Mouse (Mus musculus) B cell, adult 67 days (primary cell): ENCODE data around the gene Clec4a1. TPM values are rescaled to one million over a fixed set of nuclear protein-coding genes. Genes with fewer than 3 reads are reported as not detected.

Experiments used
- total RNA-seq, 2 experiments: library from RNA; stranded (reverse); gene quantifications; 4 replicates each; pipeline ENCODE4 v1.2.4; 2023

Clec4a1 gene
- total RNA-seq = 1 to 10 TPM in 1 of 2 experiments, under 1 TPM in 1; 0.36 to 1.2 TPM

GRCm38 (mm10) chr6:122921451-122921850 is at the start of gene Clec4a1:
Gene Clec4a1 (plus strand): TSS chr6:122921848.

GRCm38 (mm10) chr6:122873871-122874719 is 47.6 kb upstream of the Clec4a1 start, which contains the start of gene Necap1:
Gene Necap1 (plus strand): TSS chr6:122874474.

GRCm38 (mm10) chr6:122952401-122952800 is 30.8 kb downstream of the Clec4a1 start, which contains the start of gene Clec4a3:
Gene Clec4a3 (plus strand): TSS chr6:122952515.

Other genes starting within 250 kb of the Clec4a1 start
- not detected for gene Nanog, start 214.4 kb upstream of the Clec4a1 start, total RNA-seq
- 10 to 100 TPM; 45.1 to 58.4 TPM for gene Slc2a3, start 120.2 kb upstream of the Clec4a1 start, total RNA-seq
- gene Foxj2, start 101.9 kb upstream of the Clec4a1 start, total RNA-seq = 10 to 100 TPM; 55.9 to 59.4 TPM
- gene C3ar1, start 65.7 kb upstream of the Clec4a1 start, total RNA-seq = under 1 TPM in 1 of 2 experiments, not detected in 1; 0.17 TPM
- 100 to 1,000 TPM in 1 of 2 experiments, 10 to 100 TPM in 1; 92.3 to 100 TPM for gene Necap1, start 47.4 kb upstream of the Clec4a1 start, total RNA-seq
- 1 to 10 TPM; 5.5 to 9.7 TPM for gene Clec4a3, start 30.7 kb downstream of the Clec4a1 start, total RNA-seq
- gene Clec4a4, start 68.5 kb downstream of the Clec4a1 start, total RNA-seq = under 1 TPM in 1 of 2 experiments, not detected in 1; 0.90 TPM
- not detected for gene Clec4b1, start 128.1 kb downstream of the Clec4a1 start, total RNA-seq
- gene Clec4a2, start 184.6 kb downstream of the Clec4a1 start, total RNA-seq = 1 to 10 TPM in 1 of 2 experiments, not detected in 1; 3.6 TPM